Mouse (Mus musculus) liver, postnatal 0 days (tissue): Measurements from ENCODE around the gene Fermt3.

ENCODE experiments used
- CTCF ChIP-seq: sonication (generic); IDR thresholded peaks from 2 replicates; pipeline ENCODE4 v1.5.1; 2016; ENCODE audit warnings: antibody characterized with exemption, low read depth
- EP300 ChIP-seq: IDR thresholded peaks from 2 replicates; pipeline ENCODE4 v1.6.1; 2016; ENCODE audit warnings: antibody characterized with exemption, low read depth, mild to moderate bottlenecking

DNA sequence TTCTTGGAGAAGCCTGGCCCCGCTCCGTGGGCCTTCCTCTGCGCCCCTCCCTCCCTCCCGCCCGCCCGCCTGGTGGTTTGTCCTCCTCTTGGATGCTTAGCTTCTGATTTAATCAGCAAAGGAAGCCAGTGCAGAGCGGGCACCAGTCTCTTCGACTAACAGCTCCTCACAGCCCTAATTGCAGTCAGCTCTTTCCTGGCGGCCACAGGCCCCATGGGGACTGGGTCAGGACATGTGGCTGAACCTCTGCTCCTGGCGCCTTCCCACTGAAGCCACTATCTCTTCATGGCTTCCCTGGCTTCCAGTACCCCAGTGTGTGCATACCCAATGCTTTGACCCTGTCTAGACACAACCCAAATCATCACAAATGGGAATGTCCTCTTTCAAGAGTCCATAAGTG, 62.8 kb downstream of the Fermt3 start:
- TF ChIP-seq CTCF (no peak), EP300 (no peak)
